Mouse (Mus musculus) CD4-positive, CD25-positive, alpha-beta regulatory T cell (primary cell): ENCODE data around the gene Trim26. TPM values are rescaled to one million over a fixed set of nuclear protein-coding genes. Genes with fewer than 3 reads are reported as not detected.

ENCODE experiments used
- polyA plus RNA-seq: library from polyadenylated mRNA; unstranded; fragments of 100-300 nt; shearing (Covaris generic); gene quantifications from one replicate; pipeline ENCODE4 v1.2.1, GENCODE M21; 2017

Gene Trim26
- polyA plus RNA-seq = 133 TPM

DNA sequence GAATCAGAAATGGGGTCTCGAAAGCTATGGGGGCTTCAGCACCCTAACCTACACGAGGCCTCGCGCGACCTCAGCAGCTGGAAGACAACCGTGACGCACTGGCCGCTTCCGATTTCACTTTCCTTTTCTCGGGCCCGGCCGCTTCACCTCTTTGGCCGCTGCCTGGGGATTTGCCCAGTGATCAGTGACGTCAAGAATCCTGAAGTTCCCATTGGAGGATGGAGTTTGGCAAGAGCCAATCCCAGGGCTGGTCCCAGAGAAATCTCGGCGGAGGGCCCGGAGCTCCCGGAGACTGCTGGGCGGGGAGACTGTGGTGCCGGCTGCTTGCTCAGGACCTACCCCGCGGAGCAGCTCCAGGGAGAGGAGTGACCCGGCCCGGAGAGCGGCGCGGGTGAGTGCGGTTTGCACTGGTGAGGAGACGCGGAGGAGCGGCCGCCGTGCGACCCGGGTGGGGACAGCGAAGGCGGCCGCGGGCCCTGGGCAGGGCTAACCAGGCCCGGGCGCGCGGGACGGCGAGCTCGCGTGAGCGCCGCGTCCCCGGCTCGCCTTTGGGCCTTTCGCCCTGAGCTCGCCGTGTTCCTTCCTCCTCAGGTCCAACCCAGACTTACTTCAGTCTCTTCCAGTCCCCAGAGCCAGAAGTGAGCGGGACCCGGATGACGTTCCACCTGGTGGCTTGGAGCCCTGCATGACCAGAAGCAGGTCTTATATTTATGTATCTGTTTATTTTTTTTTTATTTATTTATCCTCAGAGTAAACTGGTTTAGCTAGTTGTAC is at the start of gene Trim26:
Gene Trim26, plus strand, starts transcription at position 261 of the 774 bp plus-strand sequence.

GRCm38 (mm10) chr17:36811871-36812270 is 25.1 kb upstream of the Trim26 start, which contains the start of gene H2-M10.6:
Gene H2-M10.6, plus strand, starts transcription at chr17:36812171.

GRCm38 (mm10) chr17:36866719-36867527 is 30.0 kb downstream of the Trim26 start, which contains the start of gene Trim15:
Gene Trim15, minus strand, starts transcription at chr17:36867210.

GRCm38 (mm10) chr17:36869284-36869954 is 32.5 kb downstream of the Trim26 start, which contains the start of gene Trim10:
Gene Trim10, plus strand, starts transcription at chr17:36869574.

GRCm38 (mm10) chr17:36890073-36890903 is 53.4 kb downstream of the Trim26 start, which contains the start of gene Trim40:
Gene Trim40, minus strand, starts transcription at chr17:36890123.

GRCm38 (mm10) chr17:36897552-36898205 is 60.7 kb downstream of the Trim26 start, which contains the start of gene Trim31:
Gene Trim31, plus strand, starts transcription at chr17:36898118.

Other genes with a start within 250 kb of the Trim26 start
- gene H2-M9, start 194.5 kb upstream of the Trim26 start, polyA plus RNA-seq = not detected
- not detected for gene H2-M1, start 164.9 kb upstream of the Trim26 start, polyA plus RNA-seq
- not detected for gene H2-M10.5, start 64.2 kb upstream of the Trim26 start, polyA plus RNA-seq
- not detected for gene H2-M10.6, start 25.0 kb upstream of the Trim26 start, polyA plus RNA-seq
- gene Trim15, start 30.1 kb downstream of the Trim26 start, polyA plus RNA-seq = 0.43 TPM
- 0.07 TPM for gene Trim10, start 32.4 kb downstream of the Trim26 start, polyA plus RNA-seq
- gene Trim40, start 53.0 kb downstream of the Trim26 start, polyA plus RNA-seq = not detected
- not detected for gene Trim31, start 61.0 kb downstream of the Trim26 start, polyA plus RNA-seq
- gene Rnf39, start 105.8 kb downstream of the Trim26 start, polyA plus RNA-seq = 0.17 TPM
- 126 TPM for gene Ppp1r11, start 114.6 kb downstream of the Trim26 start, polyA plus RNA-seq
- gene Znrd1, start 121.4 kb downstream of the Trim26 start, polyA plus RNA-seq = 85.3 TPM
- gene Znrd1as, start 121.5 kb downstream of the Trim26 start, polyA plus RNA-seq = 6.6 TPM
- not detected for gene 2410137M14Rik, start 144.1 kb downstream of the Trim26 start, polyA plus RNA-seq
- not detected for gene H2-M5, start 152.4 kb downstream of the Trim26 start, polyA plus RNA-seq
- gene Zfp57, start 164.0 kb downstream of the Trim26 start, polyA plus RNA-seq = not detected
- gene Mog, start 186.3 kb downstream of the Trim26 start, polyA plus RNA-seq = not detected
- gene Gabbr1, start 208.8 kb downstream of the Trim26 start, polyA plus RNA-seq = 12.6 TPM